Mouse (Mus musculus): ENCODE data around the gene Cacna2d1.

Cacna2d1 gene

GRCm38 (mm10) chr5:16155375-16156284, 221.1 kb downstream of the Cacna2d1 start:
- DNase-seq (ENCODE audit: low spot score in 2 of 2), result no peak

GRCm38 (mm10) chr5:16163270-16163669, 228.8 kb downstream of the Cacna2d1 start:
- no peak for DNase-seq (ENCODE audit: low spot score in 2 of 2)

- DNase-seq (ENCODE audit: low spot score in 2 of 2), result no peak
Observed at GRCm38 (mm10) chr5:16166117-16166867, 231.8 kb downstream of the Cacna2d1 start.

GRCm38 (mm10) chr5:16166868-16167267, 232.4 kb downstream of the Cacna2d1 start:
- DNase-seq (ENCODE audit: low spot score in 2 of 2), result no peak

- DNase-seq (ENCODE audit: low spot score in 2 of 2), result no peak
Observed at GRCm38 (mm10) chr5:16181041-16181440, 246.6 kb downstream of the Cacna2d1 start.

GRCm38 (mm10) chr5:16184064-16184463, 249.6 kb downstream of the Cacna2d1 start:
- no peak for DNase-seq (ENCODE audit: low spot score in 2 of 2)

GRCm38 (mm10) chr5:16187931-16188330, 253.4 kb downstream of the Cacna2d1 start:
- DNase-seq (ENCODE audit: low spot score in 2 of 2), result no peak

- DNase-seq (ENCODE audit: low spot score in 2 of 2), result no peak
Observed at GRCm38 (mm10) chr5:16189878-16190277, 255.4 kb downstream of the Cacna2d1 start.

- no peak for DNase-seq (ENCODE audit: low spot score in 2 of 2)
Observed at GRCm38 (mm10) chr5:16191165-16191564, 256.7 kb downstream of the Cacna2d1 start.

- DNase-seq (ENCODE audit: low spot score in 2 of 2), result no peak
Observed at GRCm38 (mm10) chr5:16199816-16200215, 265.3 kb downstream of the Cacna2d1 start.

- no peak for DNase-seq (ENCODE audit: low spot score in 2 of 2)
Observed at GRCm38 (mm10) chr5:16221960-16222359, 287.5 kb downstream of the Cacna2d1 start.

GRCm38 (mm10) chr5:16225359-16225758, 290.9 kb downstream of the Cacna2d1 start:
- DNase-seq (ENCODE audit: low spot score in 2 of 2), result no peak

- no peak for DNase-seq (ENCODE audit: low spot score in 2 of 2)
Observed at GRCm38 (mm10) chr5:16229384-16229783, 294.9 kb downstream of the Cacna2d1 start.

- DNase-seq (ENCODE audit: low spot score in 2 of 2), result peak; percentile 16 to 34
Observed at GRCm38 (mm10) chr5:16231477-16231876, 297.0 kb downstream of the Cacna2d1 start.

GRCm38 (mm10) chr5:16234891-16235290, 300.4 kb downstream of the Cacna2d1 start:
- DNase-seq (ENCODE audit: low spot score in 2 of 2), result no peak

GRCm38 (mm10) chr5:16235864-16236263, 301.4 kb downstream of the Cacna2d1 start:
- DNase-seq (ENCODE audit: low spot score in 2 of 2), result no peak

- no peak for DNase-seq (ENCODE audit: low spot score in 2 of 2)
Observed at GRCm38 (mm10) chr5:16236608-16237007, 302.1 kb downstream of the Cacna2d1 start.

- no peak for DNase-seq (ENCODE audit: low spot score in 2 of 2)
Observed at GRCm38 (mm10) chr5:16237972-16238371, 303.5 kb downstream of the Cacna2d1 start.

GRCm38 (mm10) chr5:16240255-16240654, 305.8 kb downstream of the Cacna2d1 start:
- DNase-seq (ENCODE audit: low spot score in 2 of 2), result no peak

GRCm38 (mm10) chr5:16243599-16243998, 309.1 kb downstream of the Cacna2d1 start:
- no peak for DNase-seq (ENCODE audit: low spot score in 2 of 2)

- no peak for DNase-seq (ENCODE audit: low spot score in 2 of 2)
Observed at GRCm38 (mm10) chr5:16252738-16253513, 318.4 kb downstream of the Cacna2d1 start.

- no peak for DNase-seq (ENCODE audit: low spot score in 2 of 2)
Observed at GRCm38 (mm10) chr5:16253768-16254167, 319.3 kb downstream of the Cacna2d1 start.
